ENCODE assay signal across 8 mouse cellular contexts in genomic region chr9:21161209-21161909, GRCm38 (mm10). TPM values are rescaled to one million over a fixed set of nuclear protein-coding genes. Genes with fewer than 3 reads are reported as not detected.
A peak's percentile ranks its signal among the peaks of the same experiment; 100 is the strongest.
DNase-seq lines count a peak whose midpoint lies in the region; ATAC-seq lines count a peak whose summit lies in the region.

No protein-coding gene starts in this region.

- H3K27me3 ChIP-seq in hindbrain, embryonic 15.5 days = peaks cover 40% of the 10 kb centered on the region

- peak overlapping the region; percentile 56 for H3K9ac ChIP-seq in hindbrain, embryonic 15.5 days

- peaks cover 27% of the 10 kb centered on the region for H3K4me1 ChIP-seq in hindbrain, embryonic 15.5 days (replicated peaks)

- peak; percentile 47 for ATAC-seq in hindbrain, embryonic 15.5 days (ENCODE audit: low FRiP score, low read depth)

- peak; percentile 88 for DNase-seq in NIH3T3 (ENCODE audit: low read depth)
- peak; percentile 94 to 95 for DNase-seq in cerebellum, postnatal 25 days
- peak; percentile 94 to 96 for DNase-seq in frontal cortex, postnatal 36 days (ENCODE audit: low spot score in 2 of 2)
- peak; percentile 95 to 96 for DNase-seq in left cerebral cortex, adult 18-20 months (ENCODE audit: low spot score in 2 of 2)
- peak; percentile 88 to 91 for DNase-seq in lung, postnatal 4 days
- DNase-seq in retina, postnatal 1 day = peak; percentile 93
- peak; percentile 89 for DNase-seq in thymus, postnatal 4 days

- peak overlapping the region; percentile 48 for H3K4me3 ChIP-seq in hindbrain, embryonic 15.5 days

- no peaks in the 10 kb centered on the region for H3K36me3 ChIP-seq in hindbrain, embryonic 15.5 days

- under 1% methylated on average over 52 of the region's 52 CpGs for whole genome bisulfite sequencing in hindbrain, embryonic 15.5 days

- peak overlapping the region; percentile 80 for H3K4me2 ChIP-seq in hindbrain, embryonic 15.5 days

- H3K27ac ChIP-seq in hindbrain, embryonic 15.5 days (replicated peaks) = peak overlapping the region; percentile 20; the same call in 1 of the 2 replicates

- no peaks in the 10 kb centered on the region for H3K9me3 ChIP-seq in hindbrain, embryonic 15.5 days

RNA-seq across cellular contexts. Expression of gene Pde4a, which starts 4.2 kb away (rescaled TPM):
- polyA plus RNA-seq in hindbrain, embryonic 15.5 days (2015; fragmentation: Nextera tagmentation; extraction: Ambion mirVana) = 36.5 and 41.0 TPM in 2 replicates
- total RNA-seq in left cerebral cortex, adult 18-20 months (2021) = 10 to 100 TPM; 84.8 to 98.3 TPM

RNA-seq across cellular contexts. Expression of gene Cdc37, which starts 11.6 kb away (rescaled TPM):
- 211 TPM in 2 replicates for polyA plus RNA-seq in hindbrain, embryonic 15.5 days (2015; fragmentation: Nextera tagmentation; extraction: Ambion mirVana)
- 100 to 1,000 TPM; 153 to 154 TPM for total RNA-seq in left cerebral cortex, adult 18-20 months (2021)

RNA-seq across cellular contexts. Expression of gene Tyk2, which starts 30.3 kb away (rescaled TPM):
- polyA plus RNA-seq in hindbrain, embryonic 15.5 days (2015; fragmentation: Nextera tagmentation; extraction: Ambion mirVana) = 11.3 and 11.7 TPM in 2 replicates
- 10 to 100 TPM; 12.6 to 12.7 TPM for total RNA-seq in left cerebral cortex, adult 18-20 months (2021)

Comparison
In these comparisons a context has a peak if more than half of its experiments do, and no peak if none do; other contexts are left out.
1. Peak in every context shown above with its lines: DNase-seq, ATAC-seq, H3K4me3 ChIP-seq and H3K27ac ChIP-seq.